Mouse (Mus musculus) heart, embryonic 14.5 days (tissue): Measurements from ENCODE around the gene Exoc6b. TPM values are rescaled to one million over a fixed set of nuclear protein-coding genes. Genes with fewer than 3 reads are reported as not detected.

Source experiments
- ATAC-seq: fragments of 200-750 bp; cut with Nextera tagmentation; 2 replicates; pipeline ENCODE4 v1.8.0; 2017; ENCODE audit warnings: low read depth, moderate TSS enrichment; ENCODE audit not compliant: insufficient number of reproducible peaks, insufficient read depth, low FRiP score
- H3K27ac ChIP-seq, 2 experiments: fragments of 200-500 bp in 1 of 2; fragments of 300-500 bp in 1 of 2; sonication (generic) in 1 of 2; replicated peaks in 1 of 2; 2 replicates each; pipeline ENCODE4 v1.5.1; 2012 to 2014; ENCODE audit warnings: low read depth in 2 of 2, low read length in 2 of 2, control low read depth in 1 of 2, mild to moderate bottlenecking in 1 of 2, mixed read lengths in 1 of 2; ENCODE audit not compliant: control insufficient read depth in 1 of 2, insufficient read depth in 1 of 2
- H3K27me3 ChIP-seq: fragments of 300-500 bp; sonication (generic); 2 replicates; pipeline ENCODE4 v1.6.1; 2014; ENCODE audit warnings: mild to moderate bottlenecking, low read length, control low read depth; ENCODE audit not compliant: control insufficient read depth, insufficient read depth
- H3K36me3 ChIP-seq: fragments of 300-500 bp; sonication (generic); 2 replicates; pipeline ENCODE4 v1.6.1; 2014; ENCODE audit warnings: mild to moderate bottlenecking, control low read depth, low read length, mixed read lengths; ENCODE audit not compliant: control insufficient read depth, insufficient read depth
- H3K4me1 ChIP-seq, 2 experiments: fragments of 200-500 bp in 1 of 2; fragments of 300-500 bp in 1 of 2; sonication (generic) in 1 of 2; 2 replicates each; pipeline ENCODE4 v1.6.1; 2012 to 2014; ENCODE audit warnings: low read length in 2 of 2, control low read depth in 1 of 2, mixed read lengths in 1 of 2; ENCODE audit not compliant: control insufficient read depth in 2 of 2, insufficient read depth in 2 of 2
- H3K4me2 ChIP-seq: fragments of 300-500 bp; sonication (generic); 2 replicates; pipeline ENCODE4 v1.6.1; 2014; ENCODE audit warnings: mild to moderate bottlenecking, low read length
- H3K4me3 ChIP-seq, 2 experiments: fragments of 200-500 bp in 1 of 2; fragments of 300-500 bp in 1 of 2; sonication (generic) in 1 of 2; 2 replicates each; pipeline ENCODE4 v1.5.1; 2012 to 2014; ENCODE audit warnings: low read length in 2 of 2, mild to moderate bottlenecking in 2 of 2, control low read depth in 1 of 2, low read depth in 1 of 2, moderate library complexity in 1 of 2; ENCODE audit not compliant: control insufficient read depth in 1 of 2, insufficient read depth in 1 of 2
- H3K9ac ChIP-seq: fragments of 300-500 bp; sonication (generic); 2 replicates; pipeline ENCODE4 v1.6.1; 2014; ENCODE audit warnings: mild to moderate bottlenecking, low read length
- H3K9me3 ChIP-seq: fragments of 300-500 bp; sonication (generic); 2 replicates; pipeline ENCODE4 v1.6.1; 2016; ENCODE audit warnings: low read length, control low read depth; ENCODE audit not compliant: control insufficient read depth
- WGBS: fragments of 180-500 bp; shearing (Covaris S2); extraction: QIAGEN DNeasy Blood & Tissue Kit; methylation state at CpG from one replicate; pipeline ENCODE4 v1.1.7; 2014; 5-methylcytosine and 5-hydroxymethylcytosine counted together
- polyA plus RNA-seq: library from polyadenylated mRNA; unstranded; fragments of >200 nt; fragmentation: Nextera tagmentation; extraction: Ambion mirVana; gene quantifications from 2 replicates; pipeline ENCODE4 v1.2.1, GENCODE M21; 2014

The Exoc6b gene
- polyA plus RNA-seq, 1 experiment from 2014 or later = 21.2 TPM

DNA sequence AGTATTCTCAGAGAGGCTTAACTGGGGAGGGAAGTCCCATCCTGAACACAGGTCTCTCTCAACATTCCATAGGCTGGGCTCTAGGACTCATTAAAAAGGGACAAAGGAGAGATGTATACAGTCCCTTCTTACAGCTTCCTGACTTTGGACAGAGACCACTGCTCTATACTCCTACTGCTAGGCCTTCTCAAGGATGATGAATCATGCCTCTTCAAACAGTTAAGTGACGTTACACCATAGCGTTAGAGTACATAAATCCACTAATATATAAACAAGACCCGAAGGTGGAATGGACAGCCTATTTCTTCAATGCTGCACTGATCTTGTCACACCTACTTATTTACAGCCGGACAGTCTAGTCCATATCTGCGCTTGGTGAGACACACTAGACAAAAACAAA is 369.7 kb downstream of the Exoc6b start:
- Histone ChIP-seq H3K9me3 (no peaks in the 10 kb centered on the region), H3K9ac (no peak overlapping the region), H3K36me3 (no peaks in the 10 kb centered on the region), H3K27me3 (no peaks in the 10 kb centered on the region), H3K4me3 (no peak overlapping the region), H3K27ac (no peak overlapping the region), H3K4me2 (no peak overlapping the region), H3K4me1 (peaks cover 7 to 27% of the 10 kb centered on the region in 2 experiments)
- no peak for ATAC-seq
- 86% methylated on average over 5 of the region's 5 CpGs for WGBS

- 0 out of 4 replicates have a peak overlapping the region, but pooled peaks of 1 of the 2 experiments have one; percentile 57 for H3K27ac ChIP-seq
- 32% methylated on average over 1 of the region's 1 CpGs for WGBS
- no peak for ATAC-seq
Measured at GRCm38 (mm10) chr6:84698288-84698673, 371.0 kb downstream of the Exoc6b start.

GRCm38 (mm10) chr6:84697474-84698287 is 371.6 kb downstream of the Exoc6b start:
- peaks cover 10 to 32% of the 10 kb centered on the region in 2 experiments for H3K4me1 ChIP-seq
- ATAC-seq = peak; percentile 61; the same call in 1 of the 2 replicates
- no peak overlapping the region for H3K4me3 ChIP-seq
- H3K36me3 ChIP-seq = no peaks in the 10 kb centered on the region
- 21% methylated on average over 9 of the region's 9 CpGs for WGBS
- H3K27ac ChIP-seq = peak overlapping the region; percentile 57 to 62
- no peaks in the 10 kb centered on the region for H3K27me3 ChIP-seq
- H3K9me3 ChIP-seq = no peaks in the 10 kb centered on the region
- no peak overlapping the region for H3K9ac ChIP-seq
- H3K4me2 ChIP-seq = peak overlapping the region; percentile 29; the same call in 1 of the 2 replicates

More at GRCm38 (mm10) chr6:84698288-84698673, 371.0 kb downstream of the Exoc6b start:
- H3K36me3 ChIP-seq = no peaks in the 10 kb centered on the region
- H3K4me3 ChIP-seq = no peak overlapping the region
- H3K4me1 ChIP-seq = peaks cover 9 to 27% of the 10 kb centered on the region in 2 experiments
- H3K9ac ChIP-seq = no peak overlapping the region
- no peak overlapping the region for H3K4me2 ChIP-seq
- H3K27me3 ChIP-seq = no peaks in the 10 kb centered on the region
- no peaks in the 10 kb centered on the region for H3K9me3 ChIP-seq

DNA sequence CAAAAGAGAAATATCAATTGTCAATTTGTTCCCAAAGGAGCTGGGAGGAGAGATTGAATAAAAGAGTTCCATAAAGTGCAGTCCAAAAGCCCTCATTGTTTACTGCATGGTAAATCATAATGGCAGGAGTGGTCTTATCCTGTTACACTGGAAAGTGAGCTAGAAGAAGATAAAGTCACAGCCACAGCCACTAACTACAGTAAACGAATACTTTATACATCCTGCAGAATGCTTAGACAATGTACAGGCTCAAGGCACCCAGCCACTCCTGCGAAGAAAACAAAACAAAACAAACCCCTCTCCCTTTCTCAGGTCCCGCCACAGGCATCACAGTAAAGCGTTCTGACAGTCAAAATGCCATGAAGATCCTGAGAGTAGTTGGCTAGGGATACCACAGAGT is 375.5 kb downstream of the Exoc6b start:
- Histone ChIP-seq H3K4me2 (no peak overlapping the region), H3K36me3 (no peaks in the 10 kb centered on the region), H3K9ac (no peak overlapping the region), H3K9me3 (no peaks in the 10 kb centered on the region), H3K27me3 (no peaks in the 10 kb centered on the region), H3K27ac (no peak overlapping the region), H3K4me1 (peaks cover 10 to 33% of the 10 kb centered on the region in 2 experiments), H3K4me3 (no peak overlapping the region)
- WGBS = 64% methylated on average over 4 of the region's 4 CpGs
- no peak for ATAC-seq

GRCm38 (mm10) chr6:84693204-84693603 is 376.1 kb downstream of the Exoc6b start:
- Histone ChIP-seq H3K4me3 (no peak overlapping the region), H3K27ac (no peak overlapping the region), H3K9me3 (no peaks in the 10 kb centered on the region), H3K9ac (no peak overlapping the region), H3K4me1 (peaks cover 10 to 28% of the 10 kb centered on the region in 2 experiments), H3K36me3 (no peaks in the 10 kb centered on the region), H3K27me3 (no peaks in the 10 kb centered on the region), H3K4me2 (no peak overlapping the region)
- WGBS = 67% methylated on average over 2 of the region's 2 CpGs
- ATAC-seq = no peak

DNA sequence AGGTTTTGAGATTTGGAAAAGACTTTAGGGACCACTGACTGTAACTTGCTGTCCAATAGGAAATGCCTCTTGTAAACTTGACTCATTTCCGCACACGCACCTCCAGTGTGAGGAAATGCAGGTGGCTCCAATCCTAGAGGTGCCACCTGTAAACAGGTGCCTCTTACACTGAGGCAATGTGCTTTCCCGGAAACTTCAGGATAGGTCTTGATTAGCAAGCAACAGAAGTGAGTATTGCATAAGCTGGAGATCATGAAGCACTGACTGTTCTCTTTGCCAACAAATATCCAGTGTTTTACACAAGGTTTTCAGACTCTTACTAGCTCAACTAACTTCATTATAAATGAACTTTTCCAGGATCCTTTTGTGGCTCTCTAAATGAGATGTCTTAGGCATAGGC is 377.4 kb downstream of the Exoc6b start:
- Histone ChIP-seq H3K27me3 (no peaks in the 10 kb centered on the region), H3K36me3 (no peaks in the 10 kb centered on the region), H3K9me3 (no peaks in the 10 kb centered on the region), H3K9ac (no peak overlapping the region), H3K4me1 (peaks cover 6 to 15% of the 10 kb centered on the region in 2 experiments; a peak in 2 of 4 replicates), H3K4me3 (no peak overlapping the region), H3K27ac (no peak overlapping the region), H3K4me2 (no peak overlapping the region)
- ATAC-seq = no peak
- 90% methylated on average over 3 of the region's 3 CpGs for WGBS

DNA sequence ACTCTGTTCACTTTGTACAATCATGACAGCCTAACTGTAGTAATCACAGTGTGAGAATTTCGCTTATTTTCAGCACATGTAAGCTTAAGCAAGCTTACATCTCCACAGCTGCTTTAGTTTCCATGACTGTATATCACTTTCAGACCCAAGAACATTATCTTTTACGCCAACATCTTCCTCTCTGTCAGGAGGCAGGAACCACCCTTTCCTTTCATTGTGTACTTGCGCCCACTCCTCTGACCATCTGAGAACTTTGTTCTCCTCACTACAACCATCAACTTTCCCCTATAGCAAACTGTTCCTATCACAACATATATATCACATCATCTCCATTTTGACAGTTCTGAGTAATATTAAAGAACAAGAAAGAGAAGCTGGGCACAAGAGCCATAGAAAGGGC is 391.5 kb downstream of the Exoc6b start:
- Histone ChIP-seq H3K27ac (no peak overlapping the region), H3K9ac (no peak overlapping the region), H3K36me3 (no peaks in the 10 kb centered on the region), H3K9me3 (no peaks in the 10 kb centered on the region), H3K4me3 (no peak overlapping the region), H3K27me3 (no peaks in the 10 kb centered on the region), H3K4me2 (no peak overlapping the region), H3K4me1 (no peaks in the 10 kb centered on the region)
- WGBS = 57% methylated on average over 3 of the region's 3 CpGs
- no peak for ATAC-seq
